Mouse (Mus musculus) embryo, embryonic 11 days (tissue): Measurements from ENCODE around the gene Gstp3.
"Not testable (repeated sequence)": the region's sequence is repeated elsewhere in the genome, so short reads cannot be mapped to it uniquely, and the experiment has no call there.

Experiments
- DNase-seq: peaks from one replicate; pipeline ENCODE4 v3.0.0-alpha.2; 2015

Gene Gstp3

DNA sequence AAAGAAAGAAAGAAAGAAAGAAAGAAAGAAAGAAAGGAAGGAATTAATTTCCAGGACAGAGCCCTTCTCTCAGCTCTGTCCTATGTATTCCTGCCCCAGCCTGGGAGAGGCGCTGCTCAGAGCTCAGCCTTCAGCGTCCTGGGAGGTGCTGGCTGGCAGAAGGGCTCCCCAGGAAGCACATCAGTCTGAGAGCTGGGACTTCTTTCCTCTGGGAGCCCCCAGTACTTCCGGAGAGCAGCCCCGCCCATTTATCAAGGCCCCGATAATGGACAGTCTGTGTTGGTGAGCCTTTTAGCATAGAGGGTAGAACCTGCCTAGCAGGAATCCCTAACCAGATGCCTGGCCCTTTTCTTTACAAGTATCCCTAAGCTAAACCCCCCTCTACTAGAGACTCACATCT lies 28.8 kb upstream of the Gstp3 start:
- DNase-seq: no peak

DNA sequence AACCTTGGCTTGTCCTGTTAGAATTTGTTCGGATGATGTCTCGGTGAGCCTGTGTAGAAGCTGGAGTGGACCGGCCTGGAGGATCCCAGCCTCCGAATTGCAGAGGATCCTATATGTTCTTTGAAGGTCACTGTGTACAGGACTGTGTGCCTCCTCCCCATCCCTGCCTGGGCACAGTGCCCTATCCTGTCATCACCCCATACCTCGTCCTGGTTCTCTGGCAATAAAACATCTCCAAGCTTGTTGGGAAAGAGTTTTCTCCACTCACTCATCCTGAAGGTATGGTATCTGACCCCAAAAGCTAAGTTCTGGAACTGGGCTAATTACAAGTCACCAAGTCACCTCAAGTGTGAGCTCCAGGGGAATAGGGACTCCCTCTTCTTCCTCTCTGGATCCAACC lies 27.7 kb upstream of the Gstp3 start:
- no peak for DNase-seq

DNA sequence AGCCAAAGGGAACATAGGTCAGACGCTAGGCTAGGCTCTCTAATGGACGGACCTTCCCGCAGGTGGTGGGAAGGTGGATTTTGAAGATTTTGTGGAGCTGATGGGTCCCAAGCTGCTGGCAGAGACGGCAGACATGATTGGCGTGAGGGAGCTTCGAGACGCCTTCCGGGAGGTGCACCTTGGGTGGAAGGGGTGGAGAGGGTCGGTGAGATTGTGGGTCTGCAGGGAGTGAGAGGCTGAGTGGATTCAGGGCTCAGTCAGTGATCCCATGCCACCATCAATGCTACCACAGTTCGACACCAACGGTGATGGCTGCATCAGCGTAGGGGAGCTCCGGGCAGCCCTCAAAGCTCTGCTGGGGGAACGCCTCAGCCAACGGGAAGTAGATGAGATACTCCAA lies 26.8 kb upstream of the Gstp3 start:
- DNase-seq: no peak

DNA sequence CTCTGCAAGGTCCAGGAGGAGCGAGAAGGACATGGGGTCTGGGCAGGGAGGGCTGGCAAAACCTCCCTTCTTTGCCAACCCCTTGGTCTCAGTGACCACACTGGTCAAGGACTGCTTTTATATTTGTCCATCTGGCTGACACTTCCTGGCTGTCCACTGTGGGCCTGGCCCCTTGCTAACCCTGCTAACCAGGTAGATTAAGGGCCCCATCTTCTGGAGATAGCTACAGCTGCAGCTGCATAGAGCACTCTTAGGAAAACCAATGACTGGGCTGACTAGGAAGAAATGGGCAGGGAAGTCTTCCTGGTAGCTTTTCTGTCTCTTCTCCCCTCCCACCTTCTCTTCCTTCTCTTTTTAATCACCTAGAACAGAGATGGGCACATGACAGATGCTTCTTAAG lies 25.6 kb upstream of the Gstp3 start:
- DNase-seq: no peak

DNA sequence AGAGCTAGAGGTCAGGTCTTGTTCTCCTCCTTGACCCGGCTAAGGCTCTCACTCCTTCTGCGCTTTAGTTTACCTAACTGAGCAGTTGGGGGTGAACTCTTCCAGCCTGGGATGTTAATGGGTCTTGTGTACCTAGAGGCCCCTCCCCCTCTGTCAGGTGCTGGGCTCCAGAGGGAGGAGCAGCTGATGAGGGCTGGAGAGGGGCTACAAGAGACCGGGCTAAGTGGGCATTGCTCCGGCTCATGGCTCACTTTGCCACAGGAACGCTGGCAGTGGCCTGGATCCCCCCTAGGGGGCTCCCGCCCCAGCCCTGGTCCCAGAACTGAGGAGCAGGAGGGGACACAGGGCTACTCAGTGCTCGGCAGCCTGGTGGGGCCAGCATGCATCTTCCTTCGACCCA lies 24.5 kb upstream of the Gstp3 start:
- no peak for DNase-seq

DNA sequence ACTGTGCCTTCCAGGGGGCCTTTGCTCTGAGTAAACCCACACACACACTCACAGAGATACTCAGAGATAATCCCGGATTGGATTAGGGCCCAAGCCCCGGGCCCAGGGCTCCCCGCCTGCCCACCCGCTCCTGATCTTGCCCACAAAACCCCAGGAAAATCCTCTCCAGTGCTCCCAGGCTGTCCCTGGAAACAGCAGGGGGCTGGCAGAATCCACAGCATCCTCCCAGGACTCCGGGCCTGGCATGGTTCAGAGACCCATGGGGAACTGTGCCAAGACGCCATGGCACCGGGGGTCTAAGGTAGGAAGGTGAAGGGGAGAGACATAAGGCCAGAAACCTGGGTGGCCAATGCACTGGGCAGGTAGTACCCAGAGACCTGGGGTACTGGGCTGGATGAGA lies 23.9 kb upstream of the Gstp3 start:
- DNase-seq: no peak

DNA sequence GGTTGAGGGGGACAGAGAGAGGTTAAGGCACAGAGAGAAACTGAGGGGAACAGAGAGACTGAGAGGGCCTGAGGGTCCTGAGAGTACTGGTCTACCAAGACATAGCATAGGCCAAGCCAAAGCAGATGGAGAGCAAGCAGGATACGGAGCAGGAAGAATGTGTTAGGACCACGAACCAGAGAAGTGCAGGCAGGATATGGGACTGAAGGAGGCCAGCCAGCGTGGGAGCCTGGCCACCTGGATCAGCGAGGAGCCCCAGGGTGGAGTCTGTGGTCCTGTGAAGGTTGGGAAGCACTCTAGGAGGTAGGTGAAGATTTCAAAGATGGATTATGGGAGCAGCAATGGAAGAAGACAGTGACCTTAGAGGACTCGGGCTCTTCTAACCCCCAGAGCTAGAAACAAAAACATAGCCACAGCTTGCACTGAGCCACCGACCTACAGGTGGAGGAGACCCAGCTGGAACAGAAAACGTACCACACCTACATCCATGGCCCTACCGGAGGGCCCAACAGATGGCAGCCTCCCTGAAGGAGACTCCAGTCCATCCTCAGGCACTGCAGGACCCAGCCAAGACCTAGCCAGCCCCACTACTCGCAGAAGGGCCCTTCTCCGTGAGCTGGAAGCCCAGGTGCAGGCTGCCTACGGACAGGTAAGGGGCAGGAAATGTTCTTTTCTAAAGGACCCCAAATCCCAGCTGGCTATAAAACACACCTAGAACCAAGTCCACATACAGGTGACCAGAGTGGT lies 23.0 kb upstream of the Gstp3 start:
- no peak for DNase-seq

DNA sequence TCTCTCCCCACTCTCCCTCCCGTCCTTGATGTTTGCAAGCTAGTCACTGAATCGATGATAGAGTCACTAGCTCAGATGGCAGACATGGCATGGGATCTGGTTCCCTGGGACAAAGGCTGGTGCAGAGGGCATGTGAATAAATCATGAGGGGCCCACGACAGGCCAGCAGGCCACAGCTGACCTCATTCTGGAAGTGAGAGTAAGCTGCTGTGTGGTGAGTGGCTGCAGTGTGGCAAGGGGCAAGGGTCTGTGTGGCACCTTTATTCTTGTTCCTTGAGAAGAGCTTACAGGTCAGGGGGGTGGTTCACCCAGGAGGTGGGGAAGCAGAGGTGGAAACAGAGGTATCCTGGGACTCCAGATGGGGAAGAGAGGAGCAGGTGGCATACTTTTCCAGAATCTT lies 22.0 kb upstream of the Gstp3 start, which contains the start of gene Cabp2:
Gene Cabp2 (plus strand): TSS at position 185 of the 400 bp plus-strand sequence.
- no peak for DNase-seq

DNA sequence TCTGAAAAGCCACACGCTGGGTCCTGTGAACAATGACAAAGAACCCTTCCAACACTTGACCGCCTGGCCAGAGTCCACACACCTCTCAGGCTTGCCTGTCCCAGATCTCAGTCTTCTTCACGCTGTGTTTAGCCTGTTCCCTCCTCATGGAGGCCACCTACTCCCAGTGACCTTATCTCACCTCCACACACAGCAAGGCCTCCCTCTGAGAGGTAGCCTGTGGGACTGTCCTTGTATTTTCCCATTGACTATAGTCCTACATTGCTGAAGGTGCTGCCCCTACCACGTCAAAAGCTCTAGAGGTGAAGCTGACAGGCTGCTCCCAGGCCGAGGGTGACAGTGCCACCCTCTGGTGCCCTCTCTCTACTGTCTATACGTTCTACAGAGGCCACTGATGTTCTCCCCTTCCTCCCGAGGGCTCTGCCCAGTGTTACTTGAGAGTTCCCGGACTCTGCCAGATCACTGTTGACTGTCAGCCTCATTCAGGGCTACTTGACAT lies 21.2 kb upstream of the Gstp3 start:
- no peak for DNase-seq

DNA sequence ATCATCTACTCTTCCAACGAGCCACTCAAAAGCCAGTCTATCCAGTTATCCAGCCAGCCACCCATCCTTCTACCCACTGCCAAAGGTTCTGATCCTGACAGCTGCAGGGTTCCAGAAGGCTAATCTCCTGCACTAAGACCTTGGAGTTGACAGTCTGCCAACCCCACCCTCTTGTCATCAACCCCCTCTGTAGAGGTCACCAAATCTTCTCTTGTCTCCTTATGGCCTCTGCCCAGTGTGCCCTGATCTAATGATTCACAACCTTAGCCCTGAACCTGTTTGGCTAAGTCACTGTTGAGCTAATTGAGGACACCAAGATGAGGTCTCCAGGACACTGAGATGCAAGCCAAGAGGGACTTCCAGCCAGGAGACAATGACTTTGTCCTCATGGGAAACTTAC lies 20.2 kb upstream of the Gstp3 start:
- no peak for DNase-seq

DNA sequence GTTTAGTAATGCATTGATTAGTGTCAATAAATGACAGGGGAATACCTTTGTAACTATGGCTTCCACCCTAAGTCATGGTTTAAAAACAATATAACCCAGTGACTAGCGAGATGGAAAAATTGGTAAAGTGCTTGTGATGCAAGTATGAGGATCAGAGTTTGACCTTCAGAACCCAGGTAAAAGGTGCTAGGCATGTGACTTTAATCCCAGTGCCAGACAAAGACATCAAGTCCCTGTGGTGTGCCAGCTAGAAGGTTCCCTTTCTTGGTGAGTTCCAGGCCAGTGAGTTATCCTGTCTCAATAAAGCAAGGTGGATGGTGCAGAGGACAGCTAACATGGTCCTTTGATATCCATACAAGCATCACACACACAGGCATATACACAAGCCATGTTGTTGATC lies 16.2 kb upstream of the Gstp3 start:
- DNase-seq: no peak

DNA sequence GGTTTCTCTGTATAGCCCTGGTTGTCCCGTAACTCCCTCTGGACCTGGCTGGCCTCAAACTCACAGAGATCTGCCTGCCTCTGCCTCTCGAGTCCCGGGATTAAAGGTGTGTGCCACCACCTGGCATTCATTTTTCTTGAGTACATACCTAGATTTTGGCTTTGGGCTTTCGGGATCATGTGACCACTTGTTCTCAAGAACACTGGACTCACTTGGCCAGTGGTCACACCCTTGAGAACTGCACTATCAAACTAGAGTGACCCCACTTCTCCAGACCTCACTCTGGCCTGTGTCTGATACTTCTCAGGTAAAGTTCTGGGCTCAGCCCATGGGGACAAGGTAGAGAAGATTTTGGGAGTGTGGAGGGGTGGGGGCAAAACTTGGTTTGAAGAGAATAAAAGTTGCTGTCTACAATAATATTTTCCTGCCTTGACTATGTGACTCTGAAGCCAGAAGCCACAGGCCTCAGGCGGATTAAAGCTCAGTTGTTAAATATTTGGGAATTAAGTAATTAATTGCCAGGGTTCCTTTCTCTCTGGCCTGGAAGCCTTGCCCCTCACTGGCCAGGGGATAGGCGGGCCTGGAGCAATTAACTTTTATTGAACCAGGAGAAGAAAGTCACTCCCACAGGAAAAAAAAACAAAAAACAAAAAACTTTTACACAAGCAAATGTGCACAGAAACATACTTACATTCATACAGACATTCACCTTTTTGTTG lies 13.5 kb upstream of the Gstp3 start:
- DNase-seq: no peak

DNA sequence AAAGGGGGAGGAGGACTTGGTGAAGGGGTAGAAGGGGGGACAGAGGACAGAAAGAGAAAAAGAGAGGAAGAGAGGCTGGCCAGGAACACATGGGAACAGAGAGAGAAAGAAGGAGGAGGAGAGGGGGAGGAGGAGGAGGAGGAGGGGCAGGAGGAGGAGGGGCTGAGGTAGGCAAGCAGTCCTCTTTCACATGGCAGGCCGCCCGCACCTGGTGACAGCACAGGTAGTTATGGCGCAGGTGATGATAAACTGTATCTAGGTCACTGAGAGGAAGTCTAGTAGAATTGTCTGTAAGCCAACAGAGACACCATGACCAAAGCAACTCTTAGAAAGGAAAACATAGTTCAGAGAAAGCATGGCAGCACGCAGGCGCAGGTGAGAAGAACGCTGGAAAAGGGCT lies 12.0 kb upstream of the Gstp3 start:
- DNase-seq: no peak

DNA sequence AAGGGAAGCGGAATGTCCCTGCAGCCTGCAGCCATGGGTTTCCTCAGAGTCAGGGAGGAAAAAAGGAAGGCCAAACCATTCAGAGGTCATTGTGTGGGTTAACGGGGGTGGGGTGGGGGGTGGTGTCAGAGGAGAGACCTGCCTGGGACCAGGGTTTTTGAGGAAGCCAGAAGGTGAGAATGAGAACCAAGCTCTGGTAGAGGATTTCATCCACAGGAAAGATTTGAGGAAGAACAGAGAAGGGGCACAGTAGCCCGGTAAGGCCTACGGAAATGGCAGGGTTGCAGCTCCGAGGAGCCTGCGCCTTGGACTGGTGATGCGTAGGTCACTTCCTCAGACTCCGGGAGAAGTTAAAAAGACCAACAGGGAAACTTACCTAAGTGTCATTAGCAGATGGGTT lies 11.4 kb upstream of the Gstp3 start:
- DNase-seq: no peak

DNA sequence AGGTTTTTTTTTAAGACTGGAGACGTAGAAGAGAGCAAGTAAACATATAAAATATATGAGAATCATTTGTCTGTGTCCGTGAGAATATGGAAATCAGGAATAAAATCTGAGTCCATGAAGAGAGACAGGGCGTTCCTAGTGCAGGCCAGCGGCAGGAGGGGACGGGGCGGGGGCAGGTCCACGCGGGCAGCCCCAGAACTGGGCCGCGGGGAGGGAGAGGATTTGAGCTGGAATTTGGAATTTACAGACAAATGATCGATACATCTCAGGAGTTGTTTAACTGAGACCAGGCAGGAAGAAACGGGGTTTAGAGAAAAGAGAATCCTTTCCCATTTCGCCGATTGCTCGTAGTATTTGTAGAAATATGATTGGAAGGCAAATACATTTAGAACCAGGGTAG lies 10.9 kb upstream of the Gstp3 start:
- DNase-seq: no peak

DNA sequence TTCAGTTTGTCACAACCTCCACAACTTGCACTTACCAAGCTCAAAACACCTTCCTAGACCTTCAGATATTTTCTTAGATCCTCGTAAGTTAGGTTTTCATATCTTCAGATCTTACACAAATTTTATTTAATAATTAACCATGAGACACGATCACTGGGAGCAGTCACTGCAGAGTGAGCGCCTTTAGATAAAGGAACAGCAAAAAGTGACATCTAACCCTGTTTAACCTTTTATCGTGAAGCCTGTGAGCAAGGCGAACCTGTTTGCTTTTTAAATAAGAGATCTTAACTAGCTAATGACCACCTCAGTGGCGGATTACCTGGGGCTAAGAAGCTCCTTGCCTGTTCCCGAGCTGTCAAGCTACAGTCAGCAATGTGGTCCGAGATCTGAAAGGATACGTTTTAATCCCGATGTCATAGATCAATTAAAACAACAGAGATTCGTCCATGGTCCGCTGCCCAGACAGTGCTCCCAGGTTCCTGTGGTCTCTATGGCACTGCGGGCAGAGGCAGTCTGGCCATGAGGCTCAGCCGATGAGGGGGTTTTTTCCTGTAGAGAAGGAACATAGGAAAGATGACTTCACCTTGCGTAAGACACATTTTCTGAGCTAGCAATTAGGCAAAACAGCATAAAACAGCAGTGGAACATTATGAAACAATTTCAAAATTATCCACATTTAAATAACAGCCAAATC lies 9.5 kb upstream of the Gstp3 start:
- no peak for DNase-seq

DNA sequence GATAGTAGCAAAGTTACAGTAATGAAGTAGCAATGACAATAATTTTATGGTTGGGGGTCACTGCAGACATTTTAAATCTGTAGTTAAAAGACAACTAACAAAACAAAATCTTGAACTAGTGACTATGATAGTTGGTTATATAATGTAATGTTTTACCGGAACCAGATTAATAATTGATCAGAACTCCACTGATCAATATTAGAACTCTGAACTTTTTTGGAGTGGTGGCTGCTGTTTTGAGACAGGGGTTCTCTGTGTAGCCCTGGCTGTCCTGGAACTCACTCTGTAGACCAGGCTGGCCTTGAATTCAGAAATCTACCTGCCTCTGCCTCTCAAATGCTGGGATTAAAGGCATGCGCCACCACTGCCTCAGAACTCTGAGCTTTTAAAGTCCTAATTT lies 8.9 kb upstream of the Gstp3 start:
- not testable (repeated sequence) for DNase-seq

DNA sequence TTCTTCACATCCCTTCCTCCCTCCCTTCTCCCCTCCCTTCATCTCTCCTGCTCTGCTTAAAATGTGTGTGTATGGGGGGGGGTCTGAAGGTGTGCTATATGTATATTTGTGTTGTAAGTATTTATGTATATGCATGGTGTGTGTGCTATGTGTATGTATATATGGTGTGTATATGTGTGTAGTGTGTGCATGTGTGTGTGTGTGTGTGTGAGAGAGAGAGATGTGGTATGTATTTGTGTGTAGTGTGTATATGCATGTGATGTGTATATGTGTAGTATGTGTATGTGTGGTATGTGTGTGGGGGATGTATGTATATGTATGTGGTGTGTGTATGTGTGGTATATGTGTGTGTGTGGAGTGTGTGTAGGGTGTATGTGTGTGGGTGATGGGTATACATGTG lies 7.5 kb upstream of the Gstp3 start:
- no peak for DNase-seq

DNA sequence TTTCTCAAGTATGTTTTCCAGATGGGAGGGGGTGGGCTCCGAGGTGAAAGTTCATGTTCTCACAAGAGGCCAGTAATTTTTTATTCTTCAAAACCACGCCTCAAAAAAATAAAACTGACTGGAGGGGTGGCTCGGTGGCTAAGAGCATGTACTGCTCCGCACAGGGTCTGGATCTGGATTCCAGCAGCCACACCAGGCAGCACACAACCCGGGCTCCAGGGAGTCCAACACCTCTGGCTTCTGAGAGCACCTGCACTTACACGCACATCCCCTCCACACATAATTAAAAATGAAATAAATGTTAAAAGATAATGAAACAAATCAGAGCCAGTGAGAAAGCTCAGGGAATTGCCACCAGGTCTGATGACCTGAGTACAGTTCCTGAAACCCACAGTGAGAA lies 6.9 kb upstream of the Gstp3 start:
- no peak for DNase-seq

DNA sequence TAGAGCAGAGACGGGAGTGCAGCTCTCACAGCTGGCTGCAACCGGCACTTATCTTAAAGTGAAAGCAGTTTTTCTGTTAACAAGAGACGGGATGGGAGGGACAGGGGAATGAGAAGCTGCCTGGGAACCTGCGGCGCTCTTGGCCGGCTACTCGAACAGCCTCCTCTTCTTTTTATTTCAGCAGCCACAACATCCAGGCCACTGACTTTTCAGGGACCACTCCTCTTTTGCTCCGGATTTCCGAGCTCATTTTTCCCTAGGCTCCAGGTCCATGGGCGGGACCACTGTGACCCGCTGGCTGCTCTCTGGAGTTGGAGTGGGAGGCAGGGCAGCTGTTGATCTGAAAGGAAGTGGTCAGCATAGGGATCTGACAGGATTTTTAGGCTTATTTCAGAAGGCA lies 5.1 kb upstream of the Gstp3 start:
- DNase-seq: not testable (repeated sequence)

DNA sequence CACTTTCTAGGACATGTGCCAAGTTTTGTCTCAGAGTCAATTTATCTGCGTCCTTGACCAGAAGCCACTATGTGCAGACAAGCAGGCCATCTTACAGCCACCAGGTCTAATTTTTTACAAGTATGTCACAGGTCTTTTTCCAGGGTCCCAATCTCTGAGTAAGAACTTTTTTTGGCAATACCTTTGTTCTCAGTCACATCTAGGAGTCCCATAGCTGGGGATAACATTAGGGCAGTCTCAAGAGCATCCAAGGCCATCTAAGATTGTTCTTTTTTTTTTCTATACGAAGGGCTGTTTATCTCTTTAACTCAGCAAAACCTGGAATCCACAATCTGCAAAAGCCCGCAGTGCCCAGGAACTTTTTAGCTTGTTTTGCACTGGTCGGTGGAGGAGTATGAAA lies 4.0 kb upstream of the Gstp3 start:
- DNase-seq: not testable (repeated sequence)

DNA sequence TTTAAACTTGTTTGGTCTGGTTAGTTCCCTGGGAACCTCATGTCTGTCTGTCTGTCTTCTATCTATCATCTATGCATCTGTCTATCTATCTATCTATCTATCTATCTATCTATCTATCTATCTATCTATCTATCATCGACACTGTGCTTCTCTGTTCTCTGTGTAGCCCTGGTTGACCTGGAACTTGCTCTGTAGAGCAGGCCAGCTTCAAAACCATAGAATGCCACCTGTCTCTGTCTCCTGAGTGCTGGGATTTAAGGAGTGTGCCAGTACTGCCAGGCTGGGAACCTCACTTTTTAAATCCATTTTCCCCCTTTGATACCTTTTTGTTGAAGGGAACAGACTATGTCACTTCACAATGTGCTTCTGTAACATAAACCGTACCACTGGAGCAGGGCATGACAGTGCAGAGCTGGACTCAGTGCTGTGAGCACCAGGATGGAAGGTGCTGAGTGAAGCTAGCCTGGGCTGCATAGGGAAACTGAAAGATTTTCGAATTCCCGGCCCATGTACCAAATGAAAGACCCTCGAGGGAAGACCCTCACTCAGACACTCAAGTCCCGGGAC lies 1.6 kb upstream of the Gstp3 start:
- no peak for DNase-seq

DNA sequence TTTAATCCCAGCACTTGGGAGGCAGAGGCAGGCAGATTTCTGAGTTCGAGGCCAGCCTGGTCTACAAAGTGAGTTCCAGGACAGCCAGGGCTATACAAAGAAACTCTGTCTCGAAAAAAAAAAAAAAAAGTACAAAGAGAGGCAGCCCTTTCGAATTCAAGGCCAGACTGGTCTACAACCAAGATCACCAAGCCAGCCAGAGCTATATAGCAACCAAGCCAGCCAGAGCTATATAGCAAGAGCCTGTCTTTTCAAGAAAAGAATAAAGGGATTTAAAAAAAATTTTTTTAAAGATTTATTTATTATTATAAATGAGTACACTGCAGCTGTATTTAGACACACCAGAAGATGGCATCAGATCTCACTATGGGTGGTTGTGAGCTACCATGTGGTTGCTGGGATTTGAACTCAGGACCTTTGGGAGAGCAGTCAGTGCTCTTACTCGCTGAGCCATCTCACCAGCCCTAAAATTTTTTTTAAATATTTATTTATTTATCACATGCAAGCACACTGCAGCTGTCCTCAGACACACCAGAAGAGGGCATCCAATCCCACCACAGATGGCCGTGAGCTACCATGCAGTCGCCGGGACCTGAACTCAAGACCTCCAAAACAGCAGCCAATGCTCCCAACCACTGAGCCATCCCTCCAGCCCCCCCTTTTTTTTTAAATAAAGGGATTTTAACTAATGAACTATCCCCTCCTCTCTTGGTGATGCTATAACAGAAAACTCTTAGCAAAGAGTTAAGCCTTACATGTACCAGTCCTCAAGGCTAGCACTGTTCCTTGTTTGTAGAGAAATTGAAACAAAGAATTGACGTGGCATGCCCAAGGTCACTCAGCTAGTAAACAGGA lies 902 bp upstream of the Gstp3 start:
- not testable (repeated sequence) for DNase-seq
